Mouse (Mus musculus) kidney, adult 11 months (tissue): ENCODE measurements at regions not wholly inside any gene's neighbourhood (a gene's known extent, or its start where the extent isn't known, plus 50 kb on each side); places are given as distances from the start of the nearest gene placed in this dataset.

ENCODE experiments used
- DNase-seq: peaks from one replicate; pipeline ENCODE4 v3.0.0; 2022

- DNase-seq = no peak
Observed at GRCm38 (mm10) chr12:106191771-106192170, 181.7 kb downstream of the Vrk1 start.

- no peak for DNase-seq
Observed at GRCm38 (mm10) chr12:106199302-106199701, 189.3 kb downstream of the Vrk1 start.

GRCm38 (mm10) chr12:106203526-106203925 lies 193.5 kb downstream of the Vrk1 start:
- no peak for DNase-seq

GRCm38 (mm10) chr12:106210959-106211358 lies 200.9 kb downstream of the Vrk1 start:
- DNase-seq = no peak

GRCm38 (mm10) chr12:106211488-106211887 lies 201.5 kb downstream of the Vrk1 start:
- no peak for DNase-seq

GRCm38 (mm10) chr12:106212397-106212796 lies 202.4 kb downstream of the Vrk1 start:
- DNase-seq = peak; percentile 19

- no peak for DNase-seq
Observed at GRCm38 (mm10) chr12:106220071-106220470, 210.0 kb downstream of the Vrk1 start.

- DNase-seq = no peak
Observed at GRCm38 (mm10) chr12:106226276-106226675, 216.2 kb downstream of the Vrk1 start.

GRCm38 (mm10) chr12:106226776-106227562 lies 216.9 kb downstream of the Vrk1 start:
- DNase-seq = no peak

GRCm38 (mm10) chr12:106227563-106227840 lies 217.5 kb downstream of the Vrk1 start:
- DNase-seq = no peak

- no peak for DNase-seq
Observed at GRCm38 (mm10) chr12:106245178-106245840, 235.3 kb downstream of the Vrk1 start.

GRCm38 (mm10) chr12:106273591-106273990 lies 263.6 kb downstream of the Vrk1 start:
- no peak for DNase-seq

- no peak for DNase-seq
Observed at GRCm38 (mm10) chr12:106277886-106278285, 267.9 kb downstream of the Vrk1 start.

GRCm38 (mm10) chr12:106282491-106283106 lies 272.6 kb downstream of the Vrk1 start:
- DNase-seq = no peak

- no peak for DNase-seq
Observed at GRCm38 (mm10) chr12:106284814-106285213, 274.8 kb downstream of the Vrk1 start.

- DNase-seq = peak; percentile 6
Observed at GRCm38 (mm10) chr12:106288791-106289515, 278.9 kb downstream of the Vrk1 start.

- DNase-seq = no peak
Observed at GRCm38 (mm10) chr12:106291476-106292046, 281.5 kb downstream of the Vrk1 start.

- DNase-seq = no peak
Observed at GRCm38 (mm10) chr12:106293117-106293516, 283.1 kb downstream of the Vrk1 start.

- no peak for DNase-seq
Observed at GRCm38 (mm10) chr12:106295596-106295995, 285.6 kb downstream of the Vrk1 start.

- DNase-seq = no peak
Observed at GRCm38 (mm10) chr12:106302617-106303016, 292.6 kb downstream of the Vrk1 start.

GRCm38 (mm10) chr12:106308291-106308955 lies 298.4 kb downstream of the Vrk1 start:
- DNase-seq = no peak

GRCm38 (mm10) chr12:106308956-106309610 lies 299.1 kb downstream of the Vrk1 start:
- DNase-seq = no peak
